Mouse (Mus musculus): Measurements from ENCODE around the gene Lars2.

GRCm38 (mm10) chr9:123489073-123489472 lies 122.3 kb downstream of the Lars2 start:
- TF ChIP-seq POLR2A (IDR thresholded peaks at IDR 0.05; ENCODE audit: insufficient read length, low read depth): no peak
- TF ChIP-seq POLR2AphosphoS2 (IDR thresholded peaks at IDR 0.05; ENCODE audit: insufficient read length, low read depth): no peak
- TF ChIP-seq MYOD1 (IDR thresholded peaks at IDR 0.05; ENCODE audit: control insufficient read depth in 1 of 3, insufficient read length in 2 of 3, low read depth in 2 of 3): no peak
- TF ChIP-seq REST (IDR thresholded peaks at IDR 0.05; ENCODE audit: insufficient read depth, insufficient read length): no peak
- no peak for TF ChIP-seq TCF12 (IDR thresholded peaks at IDR 0.05; ENCODE audit: insufficient read depth, poor library complexity, severe bottlenecking)
- TF ChIP-seq USF1 (IDR thresholded peaks at IDR 0.05; ENCODE audit: low read depth): no peak
- no peak for TF ChIP-seq MAX (IDR thresholded peaks at IDR 0.05; ENCODE audit: low read depth)
- no peak for TF ChIP-seq TCF3 (IDR thresholded peaks at IDR 0.05; ENCODE audit: insufficient read length, low read depth)
- TF ChIP-seq E2F4 (IDR thresholded peaks at IDR 0.05; ENCODE audit: insufficient read depth): no peak
- no peak for TF ChIP-seq MYOG (IDR thresholded peaks at IDR 0.05; ENCODE audit: control insufficient read depth in 1 of 3, insufficient read depth in 1 of 3, insufficient read length in 2 of 3, low read depth in 2 of 3)
- TF ChIP-seq CEBPB (IDR thresholded peaks at IDR 0.05; ENCODE audit: insufficient read depth, poor library complexity, severe bottlenecking): no peak
